Mouse (Mus musculus) hindbrain, embryonic 16.5 days (tissue): ENCODE measurements around the gene Nfatc2. TPM values are rescaled to one million over a fixed set of nuclear protein-coding genes. Genes with fewer than 3 reads are reported as not detected.

Experiments used
- ATAC-seq: fragments of 200-750 bp; cut with Nextera tagmentation; 2 replicates; pipeline ENCODE4 v1.8.0; 2017; ENCODE audit warnings: moderate TSS enrichment, moderate library complexity
- H3K27ac ChIP-seq: fragments of 300-500 bp; sonication (generic); 2 replicates; pipeline ENCODE4 v1.5.1; 2014; ENCODE audit warnings: low read depth, mild to moderate bottlenecking, control low read depth, low read length, moderate library complexity
- H3K27me3 ChIP-seq: fragments of 300-500 bp; sonication (generic); replicated peaks from 2 replicates; pipeline ENCODE4 v1.6.1; 2014; ENCODE audit warnings: low read length; ENCODE audit not compliant: control insufficient read depth, insufficient read depth
- H3K36me3 ChIP-seq: fragments of 300-500 bp; sonication (generic); 2 replicates; pipeline ENCODE4 v1.6.1; 2014; ENCODE audit warnings: mild to moderate bottlenecking, low read length, moderate library complexity, mixed read lengths; ENCODE audit not compliant: control insufficient read depth, insufficient read depth
- H3K4me1 ChIP-seq: fragments of 300-500 bp; sonication (generic); 2 replicates; pipeline ENCODE4 v1.6.1; 2014; ENCODE audit warnings: low read depth, low read length; ENCODE audit not compliant: control insufficient read depth, insufficient read depth
- H3K4me2 ChIP-seq: fragments of 300-500 bp; sonication (generic); 2 replicates; pipeline ENCODE4 v1.6.1; 2014; ENCODE audit warnings: mild to moderate bottlenecking, low read length, control low read depth, moderate library complexity
- H3K4me3 ChIP-seq: fragments of 300-500 bp; sonication (generic); 2 replicates; pipeline ENCODE4 v1.5.1; 2014; ENCODE audit warnings: mild to moderate bottlenecking, low read length, control low read depth, moderate library complexity
- H3K9ac ChIP-seq: fragments of 300-500 bp; sonication (generic); 2 replicates; pipeline ENCODE4 v1.6.1; 2014; ENCODE audit warnings: low read depth, mild to moderate bottlenecking, control low read depth, low read length, moderate library complexity
- H3K9me3 ChIP-seq: fragments of 300-500 bp; sonication (generic); 2 replicates; pipeline ENCODE4 v1.6.1; 2014; ENCODE audit warnings: mild to moderate bottlenecking, low read length, moderate library complexity; ENCODE audit not compliant: control insufficient read depth
- WGBS: fragments of 180-500 bp; shearing (Covaris S2); extraction: QIAGEN DNeasy Blood & Tissue Kit; methylation state at CpG from one replicate; pipeline ENCODE4 v1.1.7; 2014; 5-methylcytosine and 5-hydroxymethylcytosine counted together
- polyA plus RNA-seq: library from polyadenylated mRNA; unstranded; fragments of >200 nt; fragmentation: Nextera tagmentation; extraction: Ambion mirVana; gene quantifications from 2 replicates; pipeline ENCODE4 v1.2.1, GENCODE M21; 2015

Gene Nfatc2
- polyA plus RNA-seq, 1 experiment from 2014 or later, result 6.2 TPM

DNA sequence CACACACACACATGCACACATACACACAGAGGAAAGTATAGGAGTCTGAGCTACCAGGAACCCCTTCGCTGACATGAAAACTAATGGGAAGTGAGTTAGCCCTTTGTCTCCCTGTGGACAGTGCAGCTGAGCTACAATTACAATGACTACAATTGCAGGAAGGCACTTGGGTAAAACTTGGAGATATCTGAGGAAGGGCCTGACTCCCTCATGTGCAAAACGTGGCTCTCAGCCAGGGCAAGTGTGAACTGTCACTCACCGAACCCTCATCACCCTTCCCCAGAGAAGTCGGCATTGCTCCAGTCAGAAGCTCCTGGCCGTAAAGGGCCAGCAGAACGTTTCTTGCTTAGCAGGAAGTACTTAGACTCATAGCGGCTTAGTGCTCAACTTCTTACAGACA lies 123.0 kb downstream of the Nfatc2 start:
- H3K4me1 ChIP-seq, result no peaks in the 10 kb centered on the region
- H3K27ac ChIP-seq, result no peak overlapping the region
- no peaks in the 10 kb centered on the region for H3K36me3 ChIP-seq
- no peak for ATAC-seq
- 56% methylated on average over 7 of the region's 7 CpGs for WGBS
- no peak overlapping the region for H3K9ac ChIP-seq
- H3K27me3 ChIP-seq, result peaks cover 4% of the 10 kb centered on the region; the same call in 1 of the 2 replicates
- H3K4me2 ChIP-seq, result no peak overlapping the region
- no peak overlapping the region for H3K4me3 ChIP-seq
- H3K9me3 ChIP-seq, result no peaks in the 10 kb centered on the region

DNA sequence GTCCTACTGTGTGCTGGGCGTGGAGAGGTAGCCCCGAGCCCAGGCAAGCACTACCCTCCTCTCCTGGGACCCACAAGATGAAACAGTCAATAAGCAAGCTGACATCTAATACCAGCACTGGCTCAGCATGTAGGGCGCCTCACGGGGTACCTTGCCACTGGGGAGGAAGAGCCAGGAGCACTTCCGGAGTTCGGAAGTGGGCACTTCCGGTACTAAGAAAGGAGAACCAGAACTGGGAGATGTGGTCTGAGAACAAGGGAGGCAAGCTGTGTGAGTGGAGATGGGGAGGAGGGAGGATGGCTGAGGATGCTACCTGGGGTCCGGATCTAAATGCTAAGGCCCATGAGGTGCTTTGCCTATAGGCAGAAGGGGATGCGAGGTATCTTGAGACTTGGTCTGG lies 128.0 kb downstream of the Nfatc2 start:
- H3K4me1 ChIP-seq, result peaks cover 4% of the 10 kb centered on the region
- 59% methylated on average over 9 of the region's 9 CpGs for WGBS
- H3K27me3 ChIP-seq, result peaks cover 6% of the 10 kb centered on the region
- H3K36me3 ChIP-seq, result no peaks in the 10 kb centered on the region
- no peak overlapping the region for H3K9ac ChIP-seq
- no peak overlapping the region for H3K4me2 ChIP-seq
- H3K4me3 ChIP-seq, result no peak overlapping the region
- ATAC-seq, result no peak
- no peaks in the 10 kb centered on the region for H3K9me3 ChIP-seq
- H3K27ac ChIP-seq, result no peak overlapping the region

DNA sequence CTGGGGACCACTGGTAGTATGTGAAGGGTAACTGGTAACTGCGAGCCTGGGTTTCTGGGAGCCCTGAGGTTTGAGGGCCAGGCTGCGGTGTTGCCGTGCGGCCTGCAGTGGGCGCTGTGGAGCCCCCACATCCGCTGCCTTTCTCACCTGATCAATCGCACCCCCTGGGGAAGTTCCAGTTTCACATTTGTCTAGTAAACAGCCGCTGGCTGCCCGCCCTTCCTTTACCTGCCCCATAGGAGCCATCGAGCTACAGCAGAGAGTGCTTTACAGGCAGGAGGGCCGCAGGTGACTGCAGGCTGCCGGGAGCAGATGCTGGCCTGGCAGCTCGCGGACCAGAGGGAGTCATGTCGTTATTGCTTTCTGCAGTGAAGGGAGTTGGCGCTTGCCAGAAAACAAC lies 128.6 kb downstream of the Nfatc2 start:
- H3K36me3 ChIP-seq, result no peaks in the 10 kb centered on the region
- 5% methylated on average over 16 of the region's 16 CpGs for WGBS
- no peaks in the 10 kb centered on the region for H3K9me3 ChIP-seq
- peaks cover 4% of the 10 kb centered on the region for H3K4me1 ChIP-seq
- peak overlapping the region; percentile 63 for H3K4me2 ChIP-seq
- peak overlapping the region; percentile 34 for H3K4me3 ChIP-seq
- H3K9ac ChIP-seq, result peak overlapping the region; percentile 57
- peak; percentile 43; the same call in 1 of the 2 replicates for ATAC-seq
- peaks cover 6% of the 10 kb centered on the region for H3K27me3 ChIP-seq
- H3K27ac ChIP-seq, result no peak overlapping the region

DNA sequence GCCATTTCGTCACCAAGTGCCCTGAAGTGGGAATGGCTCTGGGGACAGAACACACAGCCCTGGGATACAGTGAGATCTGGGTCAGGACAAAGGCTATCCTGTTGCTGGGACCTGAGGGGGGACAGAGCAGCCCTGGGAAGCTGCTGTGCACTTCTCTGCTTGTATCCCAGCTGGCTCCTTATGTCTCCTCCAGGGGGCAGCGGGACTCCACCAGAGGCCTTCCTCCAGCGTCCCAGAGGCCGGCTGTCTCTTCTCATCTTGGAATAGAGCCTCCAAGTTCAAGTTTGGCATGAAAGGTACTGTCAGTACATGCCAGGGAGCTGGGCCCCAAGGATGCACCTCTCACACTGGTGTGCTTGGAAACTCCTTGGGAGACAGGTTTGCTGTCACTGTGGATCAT lies 132.4 kb downstream of the Nfatc2 start:
- Histone ChIP-seq H3K27ac (no peak overlapping the region), H3K9ac (no peak overlapping the region), H3K4me2 (no peak overlapping the region), H3K9me3 (no peaks in the 10 kb centered on the region), H3K4me1 (peaks cover 4% of the 10 kb centered on the region), H3K4me3 (no peak overlapping the region), H3K36me3 (no peaks in the 10 kb centered on the region), H3K27me3 (peaks cover 2% of the 10 kb centered on the region; the same call in 1 of the 2 replicates)
- ATAC-seq, result peak; percentile 63; the same call in 1 of the 2 replicates
- 10% methylated on average over 4 of the region's 4 CpGs for WGBS

GRCm38 (mm10) chr2:168467166-168467565 lies 134.3 kb downstream of the Nfatc2 start:
- H3K27me3 ChIP-seq, result peaks cover 2% of the 10 kb centered on the region; the same call in 1 of the 2 replicates
- ATAC-seq, result no peak
- H3K9ac ChIP-seq, result no peak overlapping the region
- H3K4me3 ChIP-seq, result no peak overlapping the region
- H3K4me2 ChIP-seq, result no peak overlapping the region
- H3K36me3 ChIP-seq, result no peaks in the 10 kb centered on the region
- 72% methylated on average over 5 of the region's 5 CpGs for WGBS
- no peaks in the 10 kb centered on the region for H3K9me3 ChIP-seq
- no peak overlapping the region for H3K27ac ChIP-seq
- H3K4me1 ChIP-seq, result no peaks in the 10 kb centered on the region

GRCm38 (mm10) chr2:168466066-168466465 lies 135.4 kb downstream of the Nfatc2 start:
- ATAC-seq, result no peak
- H3K9me3 ChIP-seq, result no peaks in the 10 kb centered on the region
- H3K27me3 ChIP-seq, result no peaks in the 10 kb centered on the region
- no peak overlapping the region for H3K9ac ChIP-seq
- no peak overlapping the region for H3K4me2 ChIP-seq
- no peak overlapping the region for H3K27ac ChIP-seq
- H3K36me3 ChIP-seq, result no peaks in the 10 kb centered on the region
- WGBS, result 39% methylated on average over 9 of the region's 9 CpGs
- no peaks in the 10 kb centered on the region for H3K4me1 ChIP-seq
- H3K4me3 ChIP-seq, result no peak overlapping the region

DNA sequence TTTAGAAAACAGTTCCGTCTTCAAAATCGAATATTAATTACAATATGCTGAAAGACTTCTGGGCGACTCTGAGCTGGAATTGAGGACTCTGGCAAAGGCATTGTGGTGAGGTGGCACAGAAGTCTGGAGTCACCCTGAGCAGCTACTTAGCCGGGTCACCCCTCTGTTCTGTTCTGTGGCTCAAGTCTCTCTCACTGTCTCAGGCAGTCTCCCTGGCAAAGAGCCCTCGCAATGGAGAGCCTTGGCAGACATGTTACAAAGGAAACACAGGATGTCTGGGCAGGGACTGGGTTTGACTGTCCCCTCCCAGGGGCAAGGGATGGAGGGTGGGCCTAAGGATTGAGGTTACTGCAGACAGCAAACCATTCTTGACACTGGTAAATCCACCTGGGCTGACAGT lies 135.8 kb downstream of the Nfatc2 start:
- H3K4me3 ChIP-seq, result no peak overlapping the region
- no peaks in the 10 kb centered on the region for H3K27me3 ChIP-seq
- ATAC-seq, result no peak
- no peak overlapping the region for H3K9ac ChIP-seq
- no peaks in the 10 kb centered on the region for H3K36me3 ChIP-seq
- H3K4me2 ChIP-seq, result no peak overlapping the region
- WGBS, result 73% methylated on average over 5 of the region's 5 CpGs
- H3K4me1 ChIP-seq, result no peaks in the 10 kb centered on the region
- H3K27ac ChIP-seq, result no peak overlapping the region
- no peaks in the 10 kb centered on the region for H3K9me3 ChIP-seq

GRCm38 (mm10) chr2:168461865-168462264 lies 139.6 kb downstream of the Nfatc2 start:
- H3K9ac ChIP-seq, result no peak overlapping the region
- no peaks in the 10 kb centered on the region for H3K4me1 ChIP-seq
- H3K4me3 ChIP-seq, result no peak overlapping the region
- WGBS, result 82% methylated on average over 9 of the region's 9 CpGs
- no peaks in the 10 kb centered on the region for H3K36me3 ChIP-seq
- H3K27ac ChIP-seq, result no peak overlapping the region
- no peaks in the 10 kb centered on the region for H3K27me3 ChIP-seq
- no peak overlapping the region for H3K4me2 ChIP-seq
- H3K9me3 ChIP-seq, result no peaks in the 10 kb centered on the region
- no peak for ATAC-seq

DNA sequence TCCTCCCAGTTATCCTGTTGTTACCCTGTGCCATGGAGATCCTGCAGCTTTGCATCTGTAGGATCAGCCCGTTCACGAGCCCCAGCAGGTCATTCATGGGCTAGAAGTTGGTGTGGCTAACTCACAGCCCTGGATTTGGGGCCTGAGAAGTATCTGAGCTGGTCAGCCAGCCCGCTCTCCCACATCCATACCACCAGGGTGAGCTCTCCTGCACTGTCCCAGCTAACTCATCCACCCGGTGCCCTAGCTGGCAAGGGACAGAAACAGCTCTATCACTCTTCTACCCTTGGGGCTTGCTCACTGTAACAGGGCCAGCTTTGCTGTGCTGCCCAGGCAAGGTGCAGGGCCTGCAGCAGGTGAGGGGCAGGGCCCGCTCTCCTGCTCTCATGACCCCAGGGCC lies 141.8 kb downstream of the Nfatc2 start:
- 71% methylated on average over 5 of the region's 5 CpGs for WGBS
- no peak for ATAC-seq

DNA sequence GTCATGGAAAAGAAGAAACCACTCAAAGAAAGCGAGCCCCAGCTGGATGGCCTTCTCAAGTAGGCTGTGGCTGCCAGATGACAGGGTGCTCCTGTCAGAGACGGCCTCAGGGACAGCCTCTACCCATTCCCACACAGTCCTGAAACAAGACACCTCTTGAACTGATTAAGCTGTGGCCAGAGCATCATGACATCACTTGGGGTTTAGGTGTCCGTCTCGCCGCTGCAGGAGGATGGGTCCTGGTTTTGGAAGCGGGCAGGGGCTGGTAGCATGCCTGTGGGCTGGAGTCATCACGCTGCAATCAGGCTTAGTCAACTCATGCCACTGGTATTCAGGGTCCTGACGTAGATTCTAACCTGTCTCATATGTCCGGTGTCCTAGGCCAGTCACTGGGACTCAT lies 142.9 kb downstream of the Nfatc2 start:
- no peak overlapping the region for H3K27ac ChIP-seq
- ATAC-seq, result no peak
- no peaks in the 10 kb centered on the region for H3K36me3 ChIP-seq
- no peak overlapping the region for H3K4me3 ChIP-seq
- 82% methylated on average over 9 of the region's 9 CpGs for WGBS
- H3K9ac ChIP-seq, result no peak overlapping the region
- H3K4me2 ChIP-seq, result no peak overlapping the region
- no peaks in the 10 kb centered on the region for H3K9me3 ChIP-seq
- no peaks in the 10 kb centered on the region for H3K27me3 ChIP-seq
- H3K4me1 ChIP-seq, result no peaks in the 10 kb centered on the region

More for the DNA sequence above, 141.8 kb downstream of the Nfatc2 start:
- Histone ChIP-seq H3K4me3 (no peak overlapping the region), H3K4me1 (no peaks in the 10 kb centered on the region), H3K27me3 (no peaks in the 10 kb centered on the region), H3K36me3 (no peaks in the 10 kb centered on the region), H3K27ac (no peak overlapping the region), H3K4me2 (no peak overlapping the region), H3K9me3 (no peaks in the 10 kb centered on the region), H3K9ac (no peak overlapping the region)
